Mouse (Mus musculus): ENCODE results near the gene Prkn.

DNA sequence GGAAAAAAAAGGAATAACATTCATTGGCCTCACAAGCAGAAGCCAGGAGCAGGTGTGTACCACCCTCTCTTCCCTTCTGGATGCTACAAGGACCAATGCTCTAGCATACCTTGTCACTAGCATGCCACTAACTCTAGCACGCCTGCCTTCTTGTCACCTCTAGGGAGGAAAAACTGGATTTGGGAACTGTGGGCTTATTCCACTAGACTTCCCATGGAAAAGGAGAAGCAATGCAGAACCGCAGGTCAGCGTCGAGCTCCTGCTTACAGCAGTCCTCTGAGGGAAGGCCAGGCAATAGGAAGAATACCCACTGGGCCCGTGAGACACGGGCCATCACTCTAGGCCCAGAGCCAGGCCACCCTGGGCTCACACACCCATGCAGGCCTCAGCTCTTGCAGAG, 1045.4 kb downstream of the Prkn start:
- TF ChIP-seq POLR2A (IDR thresholded peaks at IDR 0.05; ENCODE audit: borderline replicate concordance, extremely low read depth, low read depth, low read length): no peak
- TF ChIP-seq CTCF (IDR thresholded peaks at IDR 0.05; ENCODE audit: insufficient read depth, low read length): no peak

Data from lung, adult 2 months (tissue).